Mouse (Mus musculus) testis, adult 2 months (tissue): ENCODE measurements around the gene Fam133b.

ENCODE experiments used
- CTCF ChIP-seq: fragments of 200-500 bp; IDR thresholded peaks from 2 replicates; pipeline ENCODE4 v1.5.1; 2012; ENCODE audit warnings: low read depth, mild to moderate bottlenecking, inconsistent platforms, low read length, moderate library complexity; ENCODE audit not compliant: control insufficient read depth, insufficient read depth, insufficient replicate concordance
- POLR2A ChIP-seq: fragments of 200-500 bp; IDR thresholded peaks from 2 replicates; pipeline ENCODE4 v1.6.1; 2012; ENCODE audit warnings: low read depth, mild to moderate bottlenecking, inconsistent platforms, low read length, moderate library complexity; ENCODE audit not compliant: control insufficient read depth

DNA sequence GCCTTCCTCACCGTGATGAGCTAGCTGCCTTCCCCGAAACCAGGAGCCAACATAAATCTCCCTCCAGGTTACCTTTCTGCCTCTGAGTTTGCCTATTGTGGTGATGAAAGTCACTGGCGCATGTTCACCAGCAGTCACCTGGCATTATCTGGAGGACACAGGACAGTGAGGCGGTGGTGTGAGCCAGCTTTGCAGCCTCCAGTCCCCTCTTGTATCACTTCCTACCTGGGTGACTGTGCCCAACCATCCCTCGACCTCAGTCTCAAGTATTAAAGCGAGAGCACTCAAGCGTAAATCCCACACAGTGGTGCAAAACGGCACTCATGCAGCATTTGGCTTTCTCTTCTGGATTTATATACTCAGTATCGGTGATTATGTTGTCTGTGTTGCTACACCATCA is 49.7 kb upstream of the Fam133b start:
- no peak for TF ChIP-seq CTCF
- no peak for TF ChIP-seq POLR2A
